Mouse (Mus musculus) gastrocnemius, adult 8-10 months (tissue): ENCODE measurements at regions not wholly inside any gene's neighbourhood (a gene's known extent, or its start where the extent isn't known, plus 50 kb on each side); places are given as distances from the start of the nearest gene placed in this dataset.

Experiments
- DNase-seq, 2 experiments: peaks; one replicate each; pipeline ENCODE4 v3.0.0; 2022; ENCODE audit warnings: low spot score in 2 of 2

GRCm38 (mm10) chr2:9267675-9268074 is 613.4 kb upstream of the 4930412O13Rik start:
- no peak for DNase-seq

DNA sequence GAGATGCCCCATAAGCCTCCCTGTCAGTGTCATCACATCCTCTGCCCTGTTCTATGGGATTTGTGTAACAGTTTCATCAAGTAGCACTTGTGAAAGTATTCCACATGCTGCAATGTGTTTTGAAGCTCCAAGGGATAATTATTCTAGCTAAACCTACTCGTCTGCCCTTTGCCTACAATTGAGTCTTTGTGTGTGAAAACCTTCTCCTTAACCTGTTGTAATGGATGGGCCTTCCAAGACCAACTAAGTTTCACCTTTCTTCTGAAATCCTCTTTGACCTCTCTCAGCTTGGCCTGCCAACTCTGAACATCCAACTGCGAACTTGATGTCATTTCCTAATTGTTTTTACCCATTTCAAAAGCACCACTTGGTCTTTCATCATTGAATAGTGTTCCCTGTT is 597.6 kb upstream of the 4930412O13Rik start:
- no peak for DNase-seq

GRCm38 (mm10) chr2:9285800-9286199 is 595.3 kb upstream of the 4930412O13Rik start:
- no peak for DNase-seq

DNA sequence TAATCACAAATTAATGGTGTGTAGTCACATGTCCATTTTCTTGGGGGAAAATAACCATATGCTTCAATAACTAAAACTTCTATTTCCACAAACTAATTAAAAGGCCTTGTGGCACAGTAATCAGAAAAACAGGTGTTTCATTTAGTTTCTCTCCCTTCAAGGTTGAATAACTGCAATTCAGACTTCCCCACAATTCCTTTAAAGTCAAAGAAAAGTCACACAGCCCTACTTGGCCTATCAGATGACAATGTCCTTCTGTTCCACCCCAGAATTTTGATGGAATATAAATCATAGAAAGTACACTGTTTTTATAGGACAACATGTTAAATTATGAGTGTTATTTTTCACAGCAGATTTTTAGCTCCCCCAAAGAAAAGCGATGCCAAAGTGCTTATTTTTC is 594.0 kb upstream of the 4930412O13Rik start:
- no peak for DNase-seq

DNA sequence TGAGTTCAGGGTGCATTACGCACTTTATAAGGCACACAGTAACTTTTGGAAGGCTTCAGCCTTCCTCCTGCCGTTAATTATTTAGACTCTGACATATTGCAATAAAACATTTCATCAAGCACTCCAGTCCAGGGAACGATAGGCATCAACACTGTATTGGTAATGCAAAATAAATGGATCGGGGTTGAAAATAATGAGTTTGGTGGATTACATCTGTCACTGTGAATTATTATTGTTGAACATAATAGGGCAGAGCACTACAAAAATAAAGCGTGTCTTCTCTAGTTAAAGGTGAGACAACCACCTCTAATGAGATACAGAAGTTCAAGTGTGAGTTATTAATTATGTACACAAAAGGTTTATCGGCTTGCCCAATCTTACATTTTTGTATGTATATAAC is 593.4 kb upstream of the 4930412O13Rik start:
- DNase-seq: no peak

DNA sequence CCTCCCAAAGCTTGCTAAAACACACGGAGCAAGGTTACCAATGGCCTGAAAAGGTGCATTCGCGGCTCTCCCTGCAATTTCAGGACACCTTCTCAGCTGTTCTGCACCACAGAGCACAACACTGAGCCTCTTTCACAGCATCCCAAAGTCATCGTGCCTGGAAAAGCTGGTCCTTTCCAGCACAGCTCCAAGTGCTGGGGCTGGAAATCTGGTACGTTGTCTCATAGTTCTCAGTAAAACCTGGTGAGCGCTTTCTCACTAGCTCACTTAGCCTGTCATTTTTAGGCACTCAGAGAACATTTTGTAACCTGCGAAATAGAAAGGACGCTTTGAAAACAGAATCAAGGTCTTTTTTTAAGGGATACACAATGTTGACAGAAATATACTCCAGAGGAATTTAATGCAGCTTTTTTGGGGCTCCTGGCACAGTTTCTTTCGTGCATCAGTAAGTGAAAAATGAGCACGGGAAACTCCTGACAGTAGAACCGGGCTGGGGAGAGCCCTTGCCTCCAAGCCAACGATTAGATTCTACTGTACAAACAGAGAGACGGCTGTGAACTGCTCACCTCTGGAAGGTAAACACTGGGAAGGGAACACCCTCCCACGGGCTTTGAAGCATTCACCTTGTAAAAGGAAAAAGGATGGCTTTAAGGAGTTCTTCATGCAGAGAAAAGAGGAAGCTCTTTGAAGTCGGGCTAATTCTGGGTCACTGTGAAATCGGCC is 549.3 kb upstream of the 4930412O13Rik start:
- DNase-seq: no peak

GRCm38 (mm10) chr2:9348982-9349381 is 532.1 kb upstream of the 4930412O13Rik start:
- DNase-seq: no peak

DNA sequence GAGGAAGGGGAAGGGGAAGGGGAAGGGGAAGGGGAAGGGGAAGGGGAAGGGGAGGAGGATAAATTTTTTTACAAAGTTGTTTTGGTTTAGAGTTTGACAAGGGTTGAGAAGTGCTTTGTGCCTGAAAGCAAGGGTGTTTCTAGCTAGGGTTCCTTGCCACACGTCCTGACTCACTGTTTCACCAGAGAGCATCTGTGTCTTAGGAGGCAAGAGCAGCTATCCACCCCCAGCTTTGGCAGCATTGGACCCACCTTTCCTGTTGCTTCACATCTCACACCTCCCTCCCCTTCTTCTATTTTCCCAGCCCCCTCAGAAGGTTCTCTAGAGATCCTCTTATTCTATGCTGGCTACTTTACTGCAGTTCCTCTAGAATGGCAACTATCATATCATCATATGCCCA is 531.1 kb upstream of the 4930412O13Rik start:
- no peak for DNase-seq

- no peak for DNase-seq
Observed at GRCm38 (mm10) chr2:9352190-9352589, 528.9 kb upstream of the 4930412O13Rik start.

GRCm38 (mm10) chr2:9360020-9360419 is 521.0 kb upstream of the 4930412O13Rik start:
- DNase-seq: no peak

- DNase-seq: no peak
Observed at GRCm38 (mm10) chr2:9367801-9368584, 513.1 kb upstream of the 4930412O13Rik start.

GRCm38 (mm10) chr2:9369572-9369971 is 511.5 kb upstream of the 4930412O13Rik start:
- DNase-seq: no peak

- DNase-seq: no peak
Observed at GRCm38 (mm10) chr2:9386566-9386965, 494.5 kb upstream of the 4930412O13Rik start.

GRCm38 (mm10) chr2:9388058-9388457 is 493.0 kb upstream of the 4930412O13Rik start:
- no peak for DNase-seq

GRCm38 (mm10) chr2:9395379-9395999 is 485.6 kb upstream of the 4930412O13Rik start:
- DNase-seq: no peak

DNA sequence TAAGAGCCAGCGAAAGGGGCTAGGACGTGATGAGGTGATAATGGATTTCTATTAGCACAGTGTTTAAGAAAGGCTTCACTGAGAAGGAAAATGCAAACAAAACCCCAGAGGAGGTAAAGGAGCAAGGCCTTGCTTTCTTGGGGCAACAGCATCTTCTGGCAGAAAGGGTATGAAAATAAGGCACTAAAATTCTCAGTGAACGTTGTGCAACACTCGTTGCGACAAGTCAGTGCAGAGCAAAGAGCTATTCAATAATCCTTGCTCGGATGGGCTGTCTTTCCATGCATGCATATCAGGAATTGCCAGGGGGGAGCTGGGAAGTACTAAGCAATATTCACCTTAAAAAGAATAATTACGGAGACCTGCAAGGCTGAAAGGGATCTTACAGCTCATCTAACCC is 479.6 kb upstream of the 4930412O13Rik start:
- no peak for DNase-seq

- no peak for DNase-seq
Observed at GRCm38 (mm10) chr2:9402281-9402680, 478.8 kb upstream of the 4930412O13Rik start.

- DNase-seq: no peak
Observed at GRCm38 (mm10) chr2:9409075-9409474, 472.0 kb upstream of the 4930412O13Rik start.

GRCm38 (mm10) chr2:9422686-9423085 is 458.4 kb upstream of the 4930412O13Rik start:
- DNase-seq: no peak

- no peak for DNase-seq
Observed at GRCm38 (mm10) chr2:9423534-9423933, 457.5 kb upstream of the 4930412O13Rik start.

GRCm38 (mm10) chr2:9433110-9433940 is 447.7 kb upstream of the 4930412O13Rik start:
- DNase-seq: no peak
